Mouse (Mus musculus) brain, embryonic 18.5 days (tissue): Measurements from ENCODE around the gene Slc12a8.

Experiments used
- DNase-seq: peaks from one replicate; pipeline ENCODE4 v3.0.0-alpha.2; 2012; ENCODE audit warnings: low read depth, low spot score

Gene Slc12a8

GRCm38 (mm10) chr16:33537499-33538225 lies 20.5 kb downstream of the Slc12a8 start:
- DNase-seq: no peak

GRCm38 (mm10) chr16:33544346-33544745 lies 27.2 kb downstream of the Slc12a8 start:
- DNase-seq: no peak

- no peak for DNase-seq
These were observed 28.4 kb downstream of the Slc12a8 start for GRCm38 (mm10) chr16:33545530-33545929.

- no peak for DNase-seq
These were observed 36.7 kb downstream of the Slc12a8 start for GRCm38 (mm10) chr16:33553689-33554342.

- DNase-seq: no peak
These were observed 41.0 kb downstream of the Slc12a8 start for GRCm38 (mm10) chr16:33558121-33558520.

- DNase-seq: no peak
These were observed 43.2 kb downstream of the Slc12a8 start for GRCm38 (mm10) chr16:33560281-33560680.

GRCm38 (mm10) chr16:33561308-33562009 lies 44.3 kb downstream of the Slc12a8 start:
- DNase-seq: no peak

GRCm38 (mm10) chr16:33562874-33563537 lies 45.9 kb downstream of the Slc12a8 start:
- DNase-seq: no peak

- no peak for DNase-seq
These were observed 46.4 kb downstream of the Slc12a8 start for GRCm38 (mm10) chr16:33563538-33564013.

GRCm38 (mm10) chr16:33566467-33566866 lies 49.3 kb downstream of the Slc12a8 start:
- DNase-seq: no peak

GRCm38 (mm10) chr16:33567736-33568135 lies 50.6 kb downstream of the Slc12a8 start:
- DNase-seq: no peak

- no peak for DNase-seq
These were observed 51.3 kb downstream of the Slc12a8 start for GRCm38 (mm10) chr16:33568269-33569016.

GRCm38 (mm10) chr16:33572646-33573045 lies 55.5 kb downstream of the Slc12a8 start:
- DNase-seq: no peak

- DNase-seq: no peak
These were observed 56.6 kb downstream of the Slc12a8 start for GRCm38 (mm10) chr16:33573703-33574102.

- no peak for DNase-seq
These were observed 58.6 kb downstream of the Slc12a8 start for GRCm38 (mm10) chr16:33575728-33576127.

- no peak for DNase-seq
These were observed 59.4 kb downstream of the Slc12a8 start for GRCm38 (mm10) chr16:33576271-33577189.

- DNase-seq: no peak
These were observed 61.3 kb downstream of the Slc12a8 start for GRCm38 (mm10) chr16:33578462-33578861.

GRCm38 (mm10) chr16:33580331-33580730 lies 63.2 kb downstream of the Slc12a8 start:
- DNase-seq: no peak

- no peak for DNase-seq
These were observed 63.7 kb downstream of the Slc12a8 start for GRCm38 (mm10) chr16:33580736-33581241.

- no peak for DNase-seq
These were observed 64.6 kb downstream of the Slc12a8 start for GRCm38 (mm10) chr16:33581661-33582099.
